Mouse (Mus musculus) liver, embryonic 14.5 days (tissue): Measurements from ENCODE around the gene Cckar. TPM values are rescaled to one million over a fixed set of nuclear protein-coding genes. Genes with fewer than 3 reads are reported as not detected.

Experiments
- ATAC-seq: fragments of 200-750 bp; cut with Nextera tagmentation; 2 replicates; pipeline ENCODE4 v1.8.0; 2017; ENCODE audit warnings: moderate number of reproducible peaks, mild to moderate bottlenecking, moderate library complexity; ENCODE audit not compliant: insufficient read depth
- DNase-seq, 3 experiments: peaks; one replicate each; pipeline ENCODE4 v3.0.0-alpha.2; 2012 to 2013; ENCODE audit warnings: low read depth in 3 of 3, low spot score in 3 of 3
- H3K27ac ChIP-seq: fragments of 300-500 bp; sonication (generic); 2 replicates; pipeline ENCODE4 v1.5.1; 2014; ENCODE audit warnings: moderate library complexity, mild to moderate bottlenecking, control low read depth, inconsistent platforms
- H3K27me3 ChIP-seq: fragments of 300-500 bp; sonication (generic); 2 replicates; pipeline ENCODE4 v1.6.1; 2014; ENCODE audit warnings: mild to moderate bottlenecking, low read length, moderate library complexity; ENCODE audit not compliant: control insufficient read depth, insufficient read depth
- H3K36me3 ChIP-seq: fragments of 300-500 bp; sonication (generic); replicated peaks from 2 replicates; pipeline ENCODE4 v1.6.1; 2014; ENCODE audit warnings: low read depth; ENCODE audit not compliant: control insufficient read depth, insufficient read depth
- H3K4me1 ChIP-seq, 2 experiments: fragments of 200-500 bp in 1 of 2; fragments of 300-500 bp in 1 of 2; sonication (generic) in 1 of 2; replicated peaks; 2 replicates each; pipeline ENCODE4 v1.6.1; 2012 to 2014; ENCODE audit warnings: antibody characterized with exemption in 1 of 2, inconsistent platforms in 1 of 2, low read length in 1 of 2; ENCODE audit not compliant: control insufficient read depth in 2 of 2, insufficient read depth in 2 of 2
- H3K4me2 ChIP-seq: fragments of 300-500 bp; sonication (generic); 2 replicates; pipeline ENCODE4 v1.6.1; 2014; ENCODE audit warnings: low read depth, mild to moderate bottlenecking, control low read depth, moderate library complexity
- H3K4me3 ChIP-seq, 2 experiments: fragments of 200-500 bp in 1 of 2; fragments of 300-500 bp in 1 of 2; sonication (generic) in 1 of 2; 2 replicates each; pipeline ENCODE4 v1.5.1; 2012 to 2014; ENCODE audit warnings: low read depth in 2 of 2, low read length in 2 of 2, mild to moderate bottlenecking in 2 of 2, control low read depth in 1 of 2, inconsistent platforms in 1 of 2, moderate library complexity in 1 of 2; ENCODE audit not compliant: insufficient read depth in 1 of 2
- H3K9ac ChIP-seq: fragments of 300-500 bp; sonication (generic); replicated peaks from 2 replicates; pipeline ENCODE4 v1.6.1; 2014; ENCODE audit warnings: mild to moderate bottlenecking, control low read depth, moderate library complexity
- H3K9me3 ChIP-seq: fragments of 300-500 bp; sonication (generic); 2 replicates; pipeline ENCODE4 v1.6.1; 2016; ENCODE audit warnings: low read length, mixed read lengths; ENCODE audit not compliant: control insufficient read depth
- CTCF ChIP-seq: IDR thresholded peaks from 2 replicates; pipeline ENCODE4 v1.5.1; 2016; ENCODE audit warnings: antibody characterized with exemption, low read depth, control low read depth
- EP300 ChIP-seq: IDR thresholded peaks from 2 replicates; pipeline ENCODE4 v1.6.1; 2016; ENCODE audit warnings: antibody characterized with exemption, low read depth
- WGBS: fragments of 180-500 bp; shearing (Covaris S2); extraction: QIAGEN DNeasy Blood & Tissue Kit; methylation state at CpG from one replicate; pipeline ENCODE4 v1.1.7; 2014; ENCODE audit not compliant: insufficient replicate concordance; 5-methylcytosine and 5-hydroxymethylcytosine counted together
- polyA plus RNA-seq, 2 experiments: library from polyadenylated mRNA; depleted of rRNA in 1 of 2; stranded (reverse) in 1 of 2; unstranded in 1 of 2; fragments of >200 nt; fragmentation: Nextera tagmentation in 1 of 2; extraction: Ambion mirVana in 1 of 2; gene quantifications; 2 replicates each; pipeline versions ENCODE4 v1.2.1 to v1.2.3; 2012 to 2014

Gene Cckar
- polyA plus RNA-seq, 2 experiments: 0.08 to 0.10 TPM

- H3K4me3 ChIP-seq: no peak overlapping the region
- H3K36me3 ChIP-seq: no peaks in the 10 kb centered on the region
- TF ChIP-seq CTCF (peak; percentile 46), EP300 (no peak)
- H3K27ac ChIP-seq: no peak overlapping the region
- no peaks in the 10 kb centered on the region for H3K9me3 ChIP-seq
- H3K9ac ChIP-seq: no peak overlapping the region
- no peak for DNase-seq
- no peaks in the 10 kb centered on the region for H3K27me3 ChIP-seq
- no peaks in the 10 kb centered on the region for H3K4me1 ChIP-seq
- no peak overlapping the region for H3K4me2 ChIP-seq
- ATAC-seq: no peak
- WGBS: 77% methylated on average over 6 of the region's 6 CpGs
Observed at GRCm38 (mm10) chr5:53657925-53658324, 49.6 kb downstream of the Cckar start.

DNA sequence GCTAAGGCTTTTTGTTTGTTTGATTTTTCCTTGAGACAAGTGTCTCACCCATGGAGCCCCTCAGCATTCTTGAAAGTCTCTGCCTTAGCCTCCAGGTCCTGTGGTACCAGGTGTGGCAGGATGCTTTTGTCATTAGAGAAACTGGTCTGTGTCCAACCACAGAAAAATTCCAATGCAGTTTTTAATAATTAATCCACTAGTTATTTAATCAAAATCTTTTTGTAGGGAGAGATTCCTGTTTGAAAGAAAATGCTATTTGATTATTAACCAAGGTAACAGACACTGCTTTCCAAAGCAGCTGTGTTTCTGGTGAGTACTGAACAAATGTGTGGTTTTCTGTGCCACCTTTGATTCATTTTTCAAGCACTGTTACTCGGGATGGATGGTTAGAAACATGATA lies 50.9 kb downstream of the Cckar start:
- Histone ChIP-seq H3K27ac (no peak overlapping the region), H3K4me3 (no peak overlapping the region), H3K9ac (no peak overlapping the region), H3K36me3 (no peaks in the 10 kb centered on the region), H3K4me1 (no peaks in the 10 kb centered on the region), H3K9me3 (no peaks in the 10 kb centered on the region), H3K4me2 (no peak overlapping the region), H3K27me3 (no peaks in the 10 kb centered on the region)
- TF ChIP-seq EP300 (no peak), CTCF (no peak)
- WGBS: 33% methylated on average over 1 of the region's 1 CpGs
- DNase-seq (no peak), ATAC-seq (no peak)

Other genes with a start within 250 kb of the Cckar start
- gene Rbpj, start 241.6 kb downstream of the Cckar start, polyA plus RNA-seq (2012; rRNA removed): 5.2 and 6.5 TPM in 2 replicates
- 7.0 and 9.0 TPM in 2 replicates for gene Rbpj, start 241.6 kb downstream of the Cckar start, polyA plus RNA-seq (2014; fragmentation: Nextera tagmentation; extraction: Ambion mirVana)
- gene Tbc1d19, start 101.9 kb upstream of the Cckar start, polyA plus RNA-seq (2012; rRNA removed): 2.7 and 3.5 TPM in 2 replicates
- 4.5 and 4.6 TPM in 2 replicates for gene Tbc1d19, start 101.9 kb upstream of the Cckar start, polyA plus RNA-seq (2014; fragmentation: Nextera tagmentation; extraction: Ambion mirVana)